Mouse (Mus musculus): ENCODE measurements around the gene Selenow. TPM values are rescaled to one million over a fixed set of nuclear protein-coding genes. Genes with fewer than 3 reads are reported as not detected.

The Selenow gene
- polyA plus RNA-seq, 1 experiment from 2014 or later, result 1,286 TPM

DNA sequence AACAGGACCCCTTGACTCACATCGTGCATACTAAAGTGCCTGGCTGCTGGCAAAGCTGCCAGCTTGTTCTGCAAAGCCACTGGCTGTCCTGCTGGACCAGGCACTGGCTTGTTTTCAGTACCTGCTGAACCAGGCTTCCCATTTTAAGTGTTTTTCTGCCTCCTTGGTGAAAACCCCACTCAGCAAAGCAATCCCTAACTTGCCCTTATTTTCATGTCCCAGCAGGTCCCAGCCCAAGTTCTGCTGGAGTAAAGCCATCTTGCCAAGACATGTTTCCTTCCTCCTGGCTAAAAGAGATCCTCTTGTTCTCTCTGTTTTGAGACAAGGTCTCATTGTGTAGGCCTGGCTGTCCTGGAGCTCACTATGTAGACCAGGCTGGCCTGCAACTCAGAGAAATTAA, 22.1 kb upstream of the Selenow start:
- no peaks in the 10 kb centered on the region for H3K9me3 ChIP-seq
- ATAC-seq, result no peak
- peak overlapping the region; percentile 93 for H3K4me2 ChIP-seq (replicated peaks)
- no peak overlapping the region for H3K27ac ChIP-seq
- H3K36me3 ChIP-seq, result peaks cover 51% of the 10 kb centered on the region
- no peak overlapping the region for H3K9ac ChIP-seq (replicated peaks)
- H3K4me3 ChIP-seq (replicated peaks), result peak overlapping the region; percentile 67
- WGBS, result 93% methylated on average over 1 of the region's 1 CpGs
- no peaks in the 10 kb centered on the region for H3K27me3 ChIP-seq
- peaks cover 34% of the 10 kb centered on the region for H3K4me1 ChIP-seq (replicated peaks)

DNA sequence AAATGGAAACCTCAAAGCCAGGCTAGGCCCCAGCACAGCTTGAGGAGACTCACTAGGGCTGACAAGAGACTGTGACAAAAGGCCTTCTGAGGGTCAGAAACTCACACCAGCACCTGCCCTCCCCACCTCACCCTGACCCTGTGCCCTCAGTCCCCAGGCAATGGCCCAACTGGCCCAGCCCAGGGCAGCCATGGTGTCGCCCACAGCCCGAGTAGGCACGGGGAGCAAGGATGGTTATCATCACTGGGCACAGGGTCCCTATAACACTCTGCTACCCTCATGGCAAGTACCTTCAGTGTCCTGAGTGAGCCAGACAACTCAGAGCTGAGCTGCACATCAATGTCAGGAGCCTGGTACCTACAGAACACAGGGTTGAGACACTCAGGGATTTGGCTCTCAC, 16.4 kb upstream of the Selenow start:
- Histone ChIP-seq H3K9me3 (0 out of 2 replicates have a peak, but pooled peaks cover 3% of the 10 kb centered on the region), H3K9ac (replicated peaks) (no peak overlapping the region), H3K36me3 (peaks cover 89% of the 10 kb centered on the region), H3K4me2 (replicated peaks) (no peak overlapping the region), H3K27me3 (no peaks in the 10 kb centered on the region), H3K27ac (no peak overlapping the region), H3K4me3 (replicated peaks) (no peak overlapping the region), H3K4me1 (replicated peaks) (peaks cover 5% of the 10 kb centered on the region; the same call in 1 of the 2 replicates)
- ATAC-seq, result peak; percentile 11; the same call in 1 of the 2 replicates
- 96% methylated on average over 3 of the region's 3 CpGs for WGBS

GRCm38 (mm10) chr7:15937491-15937890, 15.3 kb upstream of the Selenow start:
- Histone ChIP-seq H3K4me3 (replicated peaks) (no peak overlapping the region), H3K27me3 (no peaks in the 10 kb centered on the region), H3K4me2 (replicated peaks) (no peak overlapping the region), H3K36me3 (peaks cover 78% of the 10 kb centered on the region), H3K4me1 (replicated peaks) (no peaks in the 10 kb centered on the region), H3K9ac (replicated peaks) (no peak overlapping the region), H3K27ac (no peak overlapping the region), H3K9me3 (0 out of 2 replicates have a peak, but pooled peaks cover 3% of the 10 kb centered on the region)
- 96% methylated on average over 5 of the region's 5 CpGs for WGBS
- ATAC-seq, result no peak

DNA sequence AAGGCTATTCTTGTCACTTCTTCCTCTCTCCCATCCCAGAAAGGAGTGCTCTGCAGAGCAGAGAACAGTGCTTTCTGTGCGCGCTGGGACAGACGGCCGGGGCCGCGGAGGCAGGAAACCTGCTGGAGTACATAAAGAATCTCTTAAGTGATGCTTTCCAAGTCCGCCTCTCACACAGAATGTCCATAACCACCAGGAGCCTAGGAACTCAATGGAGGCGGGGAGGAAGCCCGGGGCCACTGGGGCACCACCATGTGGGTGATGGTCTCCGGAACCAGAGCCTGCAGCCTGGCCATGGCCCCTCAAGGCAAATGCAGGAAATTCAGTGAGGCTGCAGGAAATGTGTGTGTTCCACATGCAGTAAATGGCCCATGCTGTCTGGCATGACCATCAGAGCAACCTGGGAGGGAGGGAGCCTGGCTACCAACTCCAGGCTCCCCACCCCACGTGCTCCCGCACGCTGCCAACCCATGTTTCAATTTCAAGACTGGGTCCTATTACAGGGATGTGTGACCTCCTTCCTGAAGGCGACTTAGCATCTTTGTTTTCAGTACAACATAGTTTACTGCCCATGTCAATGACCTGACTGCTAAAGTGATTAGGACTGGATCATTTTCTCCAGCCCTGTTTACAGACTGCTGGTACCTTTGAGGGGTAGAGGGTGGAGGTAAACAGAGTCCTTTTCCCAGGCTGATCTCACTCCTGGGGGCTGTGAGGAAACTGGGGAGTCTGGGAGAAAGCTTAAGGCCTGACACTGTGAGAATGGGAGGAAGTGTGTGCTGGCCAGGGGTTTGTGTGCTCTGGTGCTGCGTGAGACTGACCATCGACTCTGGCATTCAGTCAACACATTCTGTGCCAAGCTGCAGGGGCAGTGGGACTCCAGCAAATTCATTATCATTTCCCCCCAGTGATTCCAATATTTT, 11.5 kb upstream of the Selenow start:
- no peak for ATAC-seq
- Histone ChIP-seq H3K9me3 (0 out of 2 replicates have a peak, but pooled peaks cover 3% of the 10 kb centered on the region), H3K27me3 (no peaks in the 10 kb centered on the region), H3K27ac (no peak overlapping the region; the same call in 1 of the 2 replicates), H3K4me3 (replicated peaks) (no peak overlapping the region), H3K36me3 (peaks cover 40% of the 10 kb centered on the region), H3K4me2 (replicated peaks) (no peak overlapping the region), H3K9ac (replicated peaks) (no peak overlapping the region), H3K4me1 (replicated peaks) (no peaks in the 10 kb centered on the region)
- WGBS, result 64% methylated on average over 16 of the region's 16 CpGs

GRCm38 (mm10) chr7:15931635-15932034, 9.4 kb upstream of the Selenow start:
- Histone ChIP-seq H3K27ac (no peak overlapping the region), H3K9ac (replicated peaks) (no peak overlapping the region), H3K4me2 (replicated peaks) (no peak overlapping the region), H3K4me1 (replicated peaks) (no peaks in the 10 kb centered on the region), H3K4me3 (replicated peaks) (no peak overlapping the region), H3K36me3 (peaks cover 19% of the 10 kb centered on the region), H3K9me3 (0 out of 2 replicates have a peak, but pooled peaks cover 3% of the 10 kb centered on the region), H3K27me3 (no peaks in the 10 kb centered on the region)
- WGBS, result 73% methylated on average over 3 of the region's 3 CpGs
- ATAC-seq, result no peak

DNA sequence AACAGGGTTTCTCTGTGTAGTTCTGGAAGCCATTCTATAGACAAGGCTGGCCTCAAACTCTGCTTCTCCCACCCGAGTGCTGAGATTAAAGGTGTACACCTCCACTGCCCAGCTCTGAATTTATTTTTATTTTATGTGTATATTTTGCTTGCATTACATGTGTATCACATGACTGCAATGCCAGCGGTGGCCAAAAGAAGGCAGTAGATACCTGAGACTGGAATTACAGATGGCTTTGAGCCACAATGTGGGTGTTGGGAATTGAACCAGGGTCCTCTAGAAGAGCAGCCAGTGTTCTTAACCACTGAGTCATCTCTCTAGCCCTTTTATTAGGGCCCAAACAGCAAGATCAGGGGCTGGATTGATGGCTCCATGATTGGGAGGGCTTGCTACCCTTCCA, 8.3 kb upstream of the Selenow start:
- no peaks in the 10 kb centered on the region for H3K27me3 ChIP-seq
- no peak overlapping the region for H3K27ac ChIP-seq
- H3K4me3 ChIP-seq (replicated peaks), result no peak overlapping the region
- no peak for ATAC-seq
- H3K4me1 ChIP-seq (replicated peaks), result no peaks in the 10 kb centered on the region
- 0 out of 2 replicates have a peak, but pooled peaks cover 3% of the 10 kb centered on the region for H3K9me3 ChIP-seq
- H3K36me3 ChIP-seq, result peaks cover 8% of the 10 kb centered on the region
- H3K4me2 ChIP-seq (replicated peaks), result no peak overlapping the region
- no peak overlapping the region for H3K9ac ChIP-seq (replicated peaks)
- 63% methylated on average over 2 of the region's 2 CpGs for WGBS

- no peak overlapping the region for H3K4me2 ChIP-seq (replicated peaks)
- 38% methylated on average over 4 of the region's 4 CpGs for WGBS
- H3K9ac ChIP-seq (replicated peaks), result no peak overlapping the region
- H3K36me3 ChIP-seq, result peaks cover 2% of the 10 kb centered on the region
- 0 out of 2 replicates have a peak, but pooled peaks cover 3% of the 10 kb centered on the region for H3K27me3 ChIP-seq
- H3K4me3 ChIP-seq (replicated peaks), result no peak overlapping the region
- no peak overlapping the region for H3K27ac ChIP-seq
- 0 out of 2 replicates have a peak, but pooled peaks cover 2% of the 10 kb centered on the region for H3K9me3 ChIP-seq
- ATAC-seq, result 0 out of 2 replicates have a peak, but pooled peaks have one; percentile 24
- no peaks in the 10 kb centered on the region for H3K4me1 ChIP-seq (replicated peaks)
These were observed 7.7 kb upstream of the Selenow start for GRCm38 (mm10) chr7:15929910-15930309.

GRCm38 (mm10) chr7:15921796-15922195, 406 bp downstream of the Selenow start:
- Histone ChIP-seq H3K27me3 (0 out of 2 replicates have a peak, but pooled peaks cover 9% of the 10 kb centered on the region), H3K9ac (replicated peaks) (peak overlapping the region; percentile 75), H3K27ac (peak overlapping the region; percentile 71), H3K4me3 (replicated peaks) (peak overlapping the region; percentile 80), H3K36me3 (peaks cover 37% of the 10 kb centered on the region), H3K4me1 (replicated peaks) (peaks cover 23% of the 10 kb centered on the region), H3K9me3 (no peaks in the 10 kb centered on the region), H3K4me2 (replicated peaks) (peak overlapping the region; percentile 85)
- ATAC-seq, result peak; percentile 60
- 1% methylated on average over 10 of the region's 10 CpGs for WGBS

DNA sequence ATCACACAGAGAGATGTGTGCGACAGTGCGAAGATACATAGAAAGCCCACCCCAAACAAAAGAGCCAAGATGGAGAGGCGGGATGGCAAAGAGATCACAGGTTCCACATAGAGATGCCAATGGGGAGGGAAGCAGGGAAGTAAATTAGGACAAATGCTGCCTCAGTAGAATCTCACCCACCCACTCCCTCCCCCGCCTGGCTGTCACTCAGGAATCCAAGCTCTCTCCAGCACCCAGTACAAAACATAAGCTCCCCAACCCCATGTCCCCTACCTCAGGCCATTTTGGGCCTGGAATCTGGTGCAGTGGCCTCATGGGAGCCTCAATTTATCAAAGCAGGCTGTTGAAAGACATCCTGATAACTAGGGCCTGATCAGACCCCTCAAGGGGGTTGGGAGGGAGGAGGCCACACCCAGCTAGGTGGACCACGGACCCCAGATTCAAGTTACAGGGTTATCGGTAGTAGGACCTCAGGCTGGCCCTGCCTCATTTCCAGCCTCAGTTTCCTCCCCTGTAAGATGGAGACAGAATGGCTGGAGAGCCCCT, 1.5 kb downstream of the Selenow start:
- H3K9ac ChIP-seq (replicated peaks), result peak overlapping the region; percentile 75
- 83% methylated on average over 6 of the region's 6 CpGs for WGBS
- ATAC-seq, result no peak
- H3K9me3 ChIP-seq, result no peaks in the 10 kb centered on the region
- peak overlapping the region; percentile 85 for H3K4me2 ChIP-seq (replicated peaks)
- 0 out of 2 replicates have a peak, but pooled peaks cover 9% of the 10 kb centered on the region for H3K27me3 ChIP-seq
- no peak overlapping the region for H3K27ac ChIP-seq
- peak overlapping the region; percentile 80 for H3K4me3 ChIP-seq (replicated peaks)
- H3K36me3 ChIP-seq, result peaks cover 45% of the 10 kb centered on the region
- H3K4me1 ChIP-seq (replicated peaks), result peaks cover 23% of the 10 kb centered on the region

DNA sequence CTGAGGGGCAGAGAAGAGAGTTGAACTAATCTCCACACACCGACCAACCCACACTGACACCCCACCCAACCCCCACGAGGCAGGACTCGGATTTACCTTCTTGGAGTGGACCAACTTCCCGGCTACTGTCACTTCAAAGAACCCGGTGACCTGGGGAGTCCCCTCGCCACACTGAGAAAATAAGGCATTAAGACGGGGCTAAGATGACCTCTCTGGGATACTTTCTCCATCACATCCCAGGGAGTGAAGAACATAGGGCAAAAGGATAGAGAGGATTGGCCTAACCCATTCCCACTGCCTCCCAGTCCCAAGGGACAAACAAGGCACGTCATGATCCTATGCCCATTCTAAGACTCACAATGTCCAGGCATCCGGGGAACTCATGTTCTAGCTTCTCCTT, 2.3 kb downstream of the Selenow start:
- Histone ChIP-seq H3K4me2 (replicated peaks) (peak overlapping the region; percentile 85), H3K27me3 (0 out of 2 replicates have a peak, but pooled peaks cover 7% of the 10 kb centered on the region), H3K4me3 (replicated peaks) (peak overlapping the region; percentile 80), H3K27ac (no peak overlapping the region), H3K4me1 (replicated peaks) (peaks cover 23% of the 10 kb centered on the region), H3K9ac (replicated peaks) (no peak overlapping the region), H3K36me3 (peaks cover 45% of the 10 kb centered on the region), H3K9me3 (no peaks in the 10 kb centered on the region)
- 94% methylated on average over 9 of the region's 9 CpGs for WGBS
- ATAC-seq, result no peak

GRCm38 (mm10) chr7:15918371-15918770, 3.8 kb downstream of the Selenow start:
- H3K36me3 ChIP-seq, result peaks cover 45% of the 10 kb centered on the region
- H3K4me1 ChIP-seq (replicated peaks), result peaks cover 23% of the 10 kb centered on the region
- no peaks in the 10 kb centered on the region for H3K9me3 ChIP-seq
- H3K27me3 ChIP-seq, result no peaks in the 10 kb centered on the region
- H3K27ac ChIP-seq, result no peak overlapping the region
- no peak for ATAC-seq
- H3K4me2 ChIP-seq (replicated peaks), result no peak overlapping the region
- no peak overlapping the region for H3K9ac ChIP-seq (replicated peaks)
- H3K4me3 ChIP-seq (replicated peaks), result no peak overlapping the region

GRCm38 (mm10) chr7:15916996-15917395, 5.2 kb downstream of the Selenow start:
- no peak overlapping the region for H3K9ac ChIP-seq (replicated peaks)
- H3K27me3 ChIP-seq, result no peaks in the 10 kb centered on the region
- no peak for ATAC-seq
- peaks cover 45% of the 10 kb centered on the region for H3K36me3 ChIP-seq
- H3K4me2 ChIP-seq (replicated peaks), result no peak overlapping the region
- H3K27ac ChIP-seq, result no peak overlapping the region
- H3K9me3 ChIP-seq, result no peaks in the 10 kb centered on the region
- H3K4me1 ChIP-seq (replicated peaks), result peaks cover 17% of the 10 kb centered on the region
- WGBS, result 89% methylated on average over 4 of the region's 4 CpGs
- H3K4me3 ChIP-seq (replicated peaks), result no peak overlapping the region

All from midbrain, embryonic 13.5 days (tissue).